Mouse (Mus musculus) C2C12 (cell line): Measurements from ENCODE around the gene Knl1.

Experiments used
- CEBPB ChIP-seq: IDR thresholded peaks from one replicate; pipeline ENCODE4 v1.6.1; 2011; ENCODE audit warnings: low read depth, mild to moderate bottlenecking, control low read depth, moderate library complexity
- CTCF ChIP-seq: IDR thresholded peaks from one replicate; pipeline ENCODE4 v1.5.1; 2011; ENCODE audit not compliant: control insufficient read depth, insufficient read depth, insufficient read length
- FOSL1 ChIP-seq: IDR thresholded peaks from one replicate; pipeline ENCODE4 v1.8.0; 2011; ENCODE audit warnings: mild to moderate bottlenecking, low read length; ENCODE audit not compliant: poor library complexity, insufficient read depth, severe bottlenecking
- MAX ChIP-seq: IDR thresholded peaks from one replicate; pipeline ENCODE4 v1.6.1; 2011; ENCODE audit warnings: mild to moderate bottlenecking, control low read depth
- MYOD1 ChIP-seq: IDR thresholded peaks from one replicate; pipeline ENCODE4 v1.6.1; 2011; ENCODE audit warnings: low read depth; ENCODE audit not compliant: control insufficient read depth, insufficient read length
- MYOG ChIP-seq: IDR thresholded peaks from one replicate; pipeline ENCODE4 v1.6.1; 2011; ENCODE audit not compliant: control insufficient read depth, insufficient read length; ENCODE audit errors: extremely low read depth
- USF1 ChIP-seq: IDR thresholded peaks from one replicate; pipeline ENCODE4 v1.6.1; 2011; ENCODE audit warnings: low read depth, mild to moderate bottlenecking, control low read depth, moderate library complexity

DNA sequence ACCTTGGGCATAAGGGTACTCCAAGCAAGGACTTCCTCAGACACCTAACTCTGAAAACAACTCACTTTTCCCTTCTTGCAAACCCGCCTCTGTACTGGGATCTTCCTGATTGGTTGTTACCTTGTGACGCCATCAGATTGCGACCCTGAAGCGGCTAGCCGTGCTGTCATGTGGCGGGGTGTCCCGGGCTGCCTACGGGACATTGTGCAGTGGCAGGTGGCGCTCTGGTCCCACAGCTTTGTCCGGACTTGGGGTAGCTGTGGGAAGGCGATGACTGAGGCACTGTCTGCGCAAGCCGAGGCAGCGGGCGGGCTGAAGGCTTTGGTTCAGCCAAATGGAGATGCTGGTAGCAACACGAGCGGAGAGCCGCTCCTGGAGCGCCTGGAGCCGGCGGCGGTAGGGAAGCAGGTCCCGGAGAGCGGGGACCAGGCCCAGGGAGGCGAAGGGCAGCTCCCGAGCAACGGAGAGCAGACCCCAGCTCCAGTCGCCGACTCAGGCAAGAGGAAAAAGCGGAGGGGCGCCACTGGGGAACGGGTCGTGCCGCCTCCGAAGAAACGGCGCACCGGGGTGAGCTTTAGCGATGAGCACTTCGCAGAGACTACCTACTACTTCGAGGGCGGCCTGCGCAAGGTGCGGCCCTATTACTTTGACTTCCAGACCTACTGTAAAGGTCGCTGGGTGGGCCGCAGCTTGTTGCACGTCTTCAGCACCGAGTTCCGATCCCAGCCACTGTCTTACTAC is 12.1 kb upstream of the Knl1 start, which contains the start of gene Rpusd2:
- TF ChIP-seq MAX (peak; percentile 94), CTCF (peak; percentile 62), USF1 (peak; percentile 77), MYOG (no peak), CEBPB (no peak), FOSL1 (no peak), MYOD1 (peak; percentile 24)
